Mouse (Mus musculus) gastrocnemius, postnatal 14 days (tissue): ENCODE data around the gene Rnf130. TPM values are rescaled to one million over a fixed set of nuclear protein-coding genes. Genes with fewer than 3 reads are reported as not detected.
"Not testable (repeated sequence)": the region's sequence is repeated elsewhere in the genome, so short reads cannot be mapped to it uniquely, and the experiment has no call there.

ENCODE experiments used
- DNase-seq: peaks from one replicate; pipeline ENCODE4 v3.0.0; 2021; ENCODE audit warnings: mixed read lengths
- intact Hi-C: fragments of 180-260 bp; cut with DNase I; formaldehyde crosslinking; loops from one replicate; pipeline ENCODE4 v1.15.1; 2025; ENCODE audit warnings: low total_unique reads
- total RNA-seq, 2 experiments: library from RNA; stranded (reverse); gene quantifications; 2 replicates each; pipeline ENCODE4 v1.2.3; 2021

Rnf130 gene
- total RNA-seq, 2 experiments from 2014 or later = 31.2 to 33.2 TPM

- intact Hi-C loops = no loop called here
- no peak for DNase-seq
Measured at GRCm38 (mm10) chr11:50062116-50062515, 37.0 kb downstream of the Rnf130 start.

GRCm38 (mm10) chr11:50066088-50066487 lies 40.9 kb downstream of the Rnf130 start:
- intact Hi-C loops = no loop called here
- DNase-seq = no peak

- intact Hi-C loops = no loop called here
- DNase-seq = no peak
Measured at GRCm38 (mm10) chr11:50073830-50074229, 48.7 kb downstream of the Rnf130 start.

GRCm38 (mm10) chr11:50076756-50077155 lies 51.6 kb downstream of the Rnf130 start:
- no peak for DNase-seq
- intact Hi-C loops = no loop called here

GRCm38 (mm10) chr11:50081365-50082190 lies 56.4 kb downstream of the Rnf130 start:
- intact Hi-C loops = loop anchor here (2.0 kb wide), 1 partner anchor 53 kb away; no protein-coding TSS in a partner anchor
- no peak for DNase-seq

GRCm38 (mm10) chr11:50086211-50086610 lies 61.1 kb downstream of the Rnf130 start:
- DNase-seq = no peak
- intact Hi-C loops = no loop called here

GRCm38 (mm10) chr11:50089840-50090239 lies 64.7 kb downstream of the Rnf130 start:
- intact Hi-C loops = no loop called here
- no peak for DNase-seq

- no peak for DNase-seq
- intact Hi-C loops = no loop called here
Measured at GRCm38 (mm10) chr11:50090982-50091675, 66.0 kb downstream of the Rnf130 start.

- intact Hi-C loops = no loop called here
- DNase-seq = no peak
Measured at GRCm38 (mm10) chr11:50091681-50092080, 66.5 kb downstream of the Rnf130 start.

- intact Hi-C loops = no loop called here
- no peak for DNase-seq
Measured at GRCm38 (mm10) chr11:50095661-50096060, 70.5 kb downstream of the Rnf130 start.

GRCm38 (mm10) chr11:50097091-50097490 lies 71.9 kb downstream of the Rnf130 start:
- intact Hi-C loops = no loop called here
- no peak for DNase-seq

- no peak for DNase-seq
- intact Hi-C loops = no loop called here
Measured at GRCm38 (mm10) chr11:50098961-50099481, 73.9 kb downstream of the Rnf130 start.

GRCm38 (mm10) chr11:50099692-50100091 lies 74.5 kb downstream of the Rnf130 start:
- no peak for DNase-seq
- intact Hi-C loops = no loop called here

GRCm38 (mm10) chr11:50100548-50101307 lies 75.6 kb downstream of the Rnf130 start:
- no peak for DNase-seq
- intact Hi-C loops = no loop called here

- DNase-seq, intact Hi-C loops: not testable (repeated sequence)
Measured at GRCm38 (mm10) chr11:50101962-50102361, 76.8 kb downstream of the Rnf130 start.

- intact Hi-C loops = no loop called here
- no peak for DNase-seq
Measured at GRCm38 (mm10) chr11:50104016-50104415, 78.9 kb downstream of the Rnf130 start.

GRCm38 (mm10) chr11:50105237-50105636 lies 80.1 kb downstream of the Rnf130 start:
- intact Hi-C loops = no loop called here
- DNase-seq = no peak

- intact Hi-C loops = no loop called here
Measured at GRCm38 (mm10) chr11:50106024-50106423, 80.9 kb downstream of the Rnf130 start.

GRCm38 (mm10) chr11:50108823-50109244 lies 83.7 kb downstream of the Rnf130 start:
- DNase-seq = no peak
- intact Hi-C loops = no loop called here

More at GRCm38 (mm10) chr11:50106024-50106423, 80.9 kb downstream of the Rnf130 start:
- no peak for DNase-seq

- peak; percentile 73 for DNase-seq
- intact Hi-C loops = no loop called here
Measured at GRCm38 (mm10) chr11:50114329-50114728, 89.2 kb downstream of the Rnf130 start.
